Mouse (Mus musculus) ovary, adult 18-20 months (tissue): ENCODE results near the gene Foxe1.

ENCODE experiments used
- DNase-seq: peaks from one replicate; pipeline ENCODE4 v3.0.0; 2022; ENCODE audit warnings: low spot score, mixed read lengths

The Foxe1 gene

GRCm38 (mm10) chr4:46347580-46348515 lies 4.4 kb downstream of the Foxe1 start:
- no peak for DNase-seq

- no peak for DNase-seq
Observed at GRCm38 (mm10) chr4:46348897-46349296, 5.5 kb downstream of the Foxe1 start.

- no peak for DNase-seq
Observed at GRCm38 (mm10) chr4:46349530-46349929, 6.1 kb downstream of the Foxe1 start.

- no peak for DNase-seq
Observed at GRCm38 (mm10) chr4:46353045-46353444, 9.6 kb downstream of the Foxe1 start.

GRCm38 (mm10) chr4:46356351-46357133 lies 13.1 kb downstream of the Foxe1 start:
- DNase-seq = no peak

GRCm38 (mm10) chr4:46359539-46360253 lies 16.3 kb downstream of the Foxe1 start:
- DNase-seq = no peak

GRCm38 (mm10) chr4:46361258-46361657 lies 17.8 kb downstream of the Foxe1 start:
- no peak for DNase-seq

GRCm38 (mm10) chr4:46364360-46364759 lies 21.0 kb downstream of the Foxe1 start:
- no peak for DNase-seq

GRCm38 (mm10) chr4:46367487-46367959 lies 24.1 kb downstream of the Foxe1 start:
- DNase-seq = no peak

GRCm38 (mm10) chr4:46369070-46369469 lies 25.7 kb downstream of the Foxe1 start:
- DNase-seq = no peak

- DNase-seq = no peak
Observed at GRCm38 (mm10) chr4:46370406-46370805, 27.0 kb downstream of the Foxe1 start.

- DNase-seq = peak; percentile 80
Observed at GRCm38 (mm10) chr4:46371030-46371429, 27.6 kb downstream of the Foxe1 start.

- no peak for DNase-seq
Observed at GRCm38 (mm10) chr4:46374455-46374854, 31.0 kb downstream of the Foxe1 start.

GRCm38 (mm10) chr4:46374869-46375368 lies 31.5 kb downstream of the Foxe1 start:
- DNase-seq = peak; percentile 60

GRCm38 (mm10) chr4:46388556-46388955 lies 45.1 kb downstream of the Foxe1 start:
- no peak for DNase-seq

GRCm38 (mm10) chr4:46389013-46389611 lies 45.7 kb downstream of the Foxe1 start, which contains the start of gene Trmo:
Gene Trmo (minus strand): TSS chr4:46389437.
- DNase-seq = peak; percentile 89

- DNase-seq = peak; percentile 4
Observed at GRCm38 (mm10) chr4:46389612-46390341, 46.4 kb downstream of the Foxe1 start.

GRCm38 (mm10) chr4:46390390-46390970 lies 47.1 kb downstream of the Foxe1 start:
- DNase-seq = peak; percentile 50

- no peak for DNase-seq
Observed at GRCm38 (mm10) chr4:46394388-46394787, 51.0 kb downstream of the Foxe1 start.

GRCm38 (mm10) chr4:46395736-46396135 lies 52.3 kb downstream of the Foxe1 start:
- no peak for DNase-seq
